Mouse (Mus musculus): ENCODE results near the gene Zc3h7b. TPM values are rescaled to one million over a fixed set of nuclear protein-coding genes. Genes with fewer than 3 reads are reported as not detected.

Gene Zc3h7b
- total and polyA plus RNA-seq, 2 experiments from 2014 or later = 14.3 to 41.4 TPM

- ATAC-seq (ENCODE audit: insufficient read depth, low read depth) (no peak), DNase-seq (ENCODE audit: low spot score) (no peak)
- Histone ChIP-seq H3K4me2 (ENCODE audit: low read depth, low read length) (no peak overlapping the region), H3K36me3 (replicated peaks; ENCODE audit: control insufficient read depth, insufficient read depth, low read length) (peaks cover 89% of the 10 kb centered on the region), H3K27me3 (ENCODE audit: control insufficient read depth, insufficient read depth, low read length) (no peaks in the 10 kb centered on the region), H3K27ac (ENCODE audit: low read depth) (no peak overlapping the region), H3K4me3 (ENCODE audit: low read depth, low read length) (no peak overlapping the region), H3K9ac (replicated peaks; ENCODE audit: low read depth, low read length) (no peak overlapping the region), H3K9me3 (replicated peaks; ENCODE audit: control insufficient read depth, low read length) (no peaks in the 10 kb centered on the region), H3K4me1 (ENCODE audit: control insufficient read depth, insufficient read depth) (no peaks in the 10 kb centered on the region)
- WGBS = 86% methylated on average over 4 of the region's 4 CpGs
- no peak for TF ChIP-seq CTCF (IDR thresholded peaks at IDR 0.05; ENCODE audit: low read depth)
- TF ChIP-seq EP300 (IDR thresholded peaks at IDR 0.05; ENCODE audit: low read depth) = no peak
Measured at GRCm38 (mm10) chr15:81710801-81711200, 34.1 kb upstream of the Zc3h7b start.

- Histone ChIP-seq H3K4me3 (ENCODE audit: low read depth, low read length) (no peak overlapping the region), H3K9ac (replicated peaks; ENCODE audit: low read depth, low read length) (no peak overlapping the region), H3K27me3 (ENCODE audit: control insufficient read depth, insufficient read depth, low read length) (no peaks in the 10 kb centered on the region), H3K36me3 (replicated peaks; ENCODE audit: control insufficient read depth, insufficient read depth, low read length) (peaks cover 91% of the 10 kb centered on the region), H3K4me2 (ENCODE audit: low read depth, low read length) (no peak overlapping the region), H3K9me3 (replicated peaks; ENCODE audit: control insufficient read depth, low read length) (no peaks in the 10 kb centered on the region), H3K4me1 (ENCODE audit: control insufficient read depth, insufficient read depth) (no peaks in the 10 kb centered on the region), H3K27ac (ENCODE audit: low read depth) (no peak overlapping the region)
- TF ChIP-seq EP300 (IDR thresholded peaks at IDR 0.05; ENCODE audit: low read depth) (no peak), CTCF (IDR thresholded peaks at IDR 0.05; ENCODE audit: low read depth) (no peak)
- WGBS = 74% methylated on average over 6 of the region's 6 CpGs
- no peak for ATAC-seq (ENCODE audit: insufficient read depth, low read depth)
- DNase-seq (ENCODE audit: low spot score) = no peak
Measured at GRCm38 (mm10) chr15:81713742-81714141, 31.1 kb upstream of the Zc3h7b start.

DNA sequence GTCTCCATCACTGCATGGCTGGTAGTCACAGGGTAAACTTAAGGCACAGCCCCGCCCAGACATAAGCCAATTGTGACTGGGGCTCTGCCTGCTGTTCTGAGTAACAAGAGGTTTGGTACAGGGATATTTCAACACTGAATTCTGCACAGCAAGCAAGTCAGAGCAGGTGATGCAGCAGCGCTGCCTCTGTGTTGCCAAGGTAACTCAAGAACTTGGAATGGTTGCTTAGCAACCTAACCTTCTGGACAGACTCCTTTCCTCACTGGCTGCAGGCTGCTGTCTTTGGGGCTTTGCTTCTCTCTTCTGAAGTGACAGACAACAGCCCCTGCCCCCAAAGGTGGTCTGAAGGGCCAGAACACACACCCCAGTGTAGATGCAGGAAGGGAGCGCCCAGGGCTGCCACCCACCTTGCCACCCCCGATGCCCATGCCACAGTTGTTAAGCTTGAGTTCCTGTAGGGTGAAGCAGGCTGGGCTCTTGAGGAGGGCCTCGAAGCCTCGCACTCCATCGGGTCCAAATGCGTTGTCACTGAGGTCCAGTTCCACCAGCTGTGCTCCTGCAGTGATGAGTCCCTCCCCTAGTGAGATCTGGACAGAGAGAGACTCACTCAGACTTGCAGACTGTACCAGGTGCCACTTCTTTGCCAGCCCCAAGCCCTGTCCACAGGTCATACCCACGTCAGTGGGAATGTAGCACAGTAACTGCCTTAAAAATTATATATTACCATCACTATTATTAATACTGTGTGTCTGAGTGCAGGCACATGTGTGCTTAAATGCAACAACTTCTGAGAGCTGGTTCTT, 26.3 kb upstream of the Zc3h7b start:
- ATAC-seq (ENCODE audit: insufficient read depth, low read depth) (no peak), DNase-seq (ENCODE audit: low spot score) (no peak)
- Histone ChIP-seq H3K27me3 (ENCODE audit: control insufficient read depth, insufficient read depth, low read length) (no peaks in the 10 kb centered on the region), H3K27ac (ENCODE audit: low read depth) (no peak overlapping the region), H3K9me3 (replicated peaks; ENCODE audit: control insufficient read depth, low read length) (no peaks in the 10 kb centered on the region), H3K4me2 (ENCODE audit: low read depth, low read length) (no peak overlapping the region), H3K9ac (replicated peaks; ENCODE audit: low read depth, low read length) (no peak overlapping the region), H3K4me3 (ENCODE audit: low read depth, low read length) (no peak overlapping the region), H3K36me3 (replicated peaks; ENCODE audit: control insufficient read depth, insufficient read depth, low read length) (peaks cover 92% of the 10 kb centered on the region), H3K4me1 (ENCODE audit: control insufficient read depth, insufficient read depth) (no peaks in the 10 kb centered on the region)
- 96% methylated on average over 9 of the region's 9 CpGs for WGBS
- TF ChIP-seq EP300 (IDR thresholded peaks at IDR 0.05; ENCODE audit: low read depth) (no peak), CTCF (IDR thresholded peaks at IDR 0.05; ENCODE audit: low read depth) (no peak)

- H3K9me3 ChIP-seq (replicated peaks; ENCODE audit: control insufficient read depth, low read length) = no peaks in the 10 kb centered on the region
- H3K36me3 ChIP-seq (replicated peaks; ENCODE audit: control insufficient read depth, insufficient read depth, low read length) = peaks cover 94% of the 10 kb centered on the region
- H3K27ac ChIP-seq (ENCODE audit: low read depth) = no peak overlapping the region
- no peak overlapping the region for H3K4me2 ChIP-seq (ENCODE audit: low read depth, low read length)
- no peak overlapping the region for H3K9ac ChIP-seq (replicated peaks; ENCODE audit: low read depth, low read length)
- ATAC-seq (ENCODE audit: insufficient read depth, low read depth) = no peak
- WGBS = 86% methylated on average over 6 of the region's 6 CpGs
- TF ChIP-seq EP300 (IDR thresholded peaks at IDR 0.05; ENCODE audit: low read depth) (no peak), CTCF (IDR thresholded peaks at IDR 0.05; ENCODE audit: low read depth) (no peak)
- no peak overlapping the region for H3K4me3 ChIP-seq (ENCODE audit: low read depth, low read length)
- H3K4me1 ChIP-seq (ENCODE audit: control insufficient read depth, insufficient read depth) = no peaks in the 10 kb centered on the region
- no peak for DNase-seq (ENCODE audit: low spot score)
- H3K27me3 ChIP-seq (ENCODE audit: control insufficient read depth, insufficient read depth, low read length) = no peaks in the 10 kb centered on the region
Measured at GRCm38 (mm10) chr15:81719139-81719531, 25.7 kb upstream of the Zc3h7b start.

DNA sequence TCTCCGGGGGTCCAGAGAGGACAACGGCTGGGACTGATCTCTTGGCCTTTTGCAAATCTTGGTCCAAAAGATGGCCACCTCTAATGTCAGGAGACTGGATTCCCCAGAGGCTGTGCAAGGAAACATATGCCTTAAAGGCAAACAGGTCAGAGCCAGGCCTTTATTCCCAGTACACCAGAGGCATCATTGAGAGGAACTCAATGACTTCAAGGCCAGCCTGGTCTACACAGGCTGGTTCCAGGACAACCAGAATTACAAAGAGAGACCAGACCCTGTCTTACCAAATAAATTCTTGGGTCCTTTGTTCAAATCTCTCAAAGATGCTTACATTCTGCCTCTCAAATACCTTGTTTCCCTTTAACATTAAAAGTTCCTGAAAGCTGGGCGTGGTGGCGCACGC, 22.5 kb upstream of the Zc3h7b start:
- no peaks in the 10 kb centered on the region for H3K9me3 ChIP-seq (replicated peaks; ENCODE audit: control insufficient read depth, low read length)
- no peak for TF ChIP-seq CTCF (IDR thresholded peaks at IDR 0.05; ENCODE audit: low read depth)
- TF ChIP-seq EP300 (IDR thresholded peaks at IDR 0.05; ENCODE audit: low read depth) = no peak
- no peaks in the 10 kb centered on the region for H3K27me3 ChIP-seq (ENCODE audit: control insufficient read depth, insufficient read depth, low read length)
- H3K9ac ChIP-seq (replicated peaks; ENCODE audit: low read depth, low read length) = no peak overlapping the region
- no peak for ATAC-seq (ENCODE audit: insufficient read depth, low read depth)
- no peak overlapping the region for H3K27ac ChIP-seq (ENCODE audit: low read depth)
- no peak overlapping the region for H3K4me2 ChIP-seq (ENCODE audit: low read depth, low read length)
- DNase-seq (ENCODE audit: low spot score) = no peak
- no peaks in the 10 kb centered on the region for H3K4me1 ChIP-seq (ENCODE audit: control insufficient read depth, insufficient read depth)
- peaks cover 76% of the 10 kb centered on the region for H3K36me3 ChIP-seq (replicated peaks; ENCODE audit: control insufficient read depth, insufficient read depth, low read length)
- WGBS = 93% methylated on average over 5 of the region's 5 CpGs
- H3K4me3 ChIP-seq (ENCODE audit: low read depth, low read length) = no peak overlapping the region

- Histone ChIP-seq H3K9ac (replicated peaks; ENCODE audit: low read depth, low read length) (no peak overlapping the region), H3K27me3 (ENCODE audit: control insufficient read depth, insufficient read depth, low read length) (no peaks in the 10 kb centered on the region), H3K9me3 (replicated peaks; ENCODE audit: control insufficient read depth, low read length) (no peaks in the 10 kb centered on the region), H3K27ac (ENCODE audit: low read depth) (no peak overlapping the region), H3K4me2 (ENCODE audit: low read depth, low read length) (no peak overlapping the region), H3K4me1 (ENCODE audit: control insufficient read depth, insufficient read depth) (peaks cover 11% of the 10 kb centered on the region), H3K36me3 (replicated peaks; ENCODE audit: control insufficient read depth, insufficient read depth, low read length) (peaks cover 63% of the 10 kb centered on the region), H3K4me3 (ENCODE audit: low read depth, low read length) (no peak overlapping the region)
- TF ChIP-seq CTCF (IDR thresholded peaks at IDR 0.05; ENCODE audit: low read depth) = no peak
- TF ChIP-seq EP300 (IDR thresholded peaks at IDR 0.05; ENCODE audit: low read depth) = no peak
- DNase-seq (ENCODE audit: low spot score) (no peak), ATAC-seq (ENCODE audit: insufficient read depth, low read depth) (no peak)
- WGBS = 91% methylated on average over 11 of the region's 11 CpGs
Measured at GRCm38 (mm10) chr15:81723653-81724052, 21.2 kb upstream of the Zc3h7b start.
